Mouse (Mus musculus): ENCODE data around the gene Hapln4. TPM values are rescaled to one million over a fixed set of nuclear protein-coding genes. Genes with fewer than 3 reads are reported as not detected.

The Hapln4 gene
- polyA plus RNA-seq, 1 experiment from 2014 or later: 0.28 TPM

- no peak for DNase-seq (ENCODE audit: low spot score)
Measured at GRCm38 (mm10) chr8:70111192-70111795, 28.0 kb downstream of the Hapln4 start.

GRCm38 (mm10) chr8:70112401-70113016 is 29.3 kb downstream of the Hapln4 start:
- no peak overlapping the region for H3K4me2 ChIP-seq (ENCODE audit: low read length)
- 12% methylated on average over 43 of the region's 43 CpGs for WGBS
- H3K4me3 ChIP-seq (ENCODE audit: low read depth, low read length): no peak overlapping the region
- DNase-seq (ENCODE audit: low spot score) (peak; percentile 53), ATAC-seq (peak; percentile 44; the same call in 1 of the 2 replicates)
- 0 out of 2 replicates have a peak, but pooled peaks cover 8% of the 10 kb centered on the region for H3K27me3 ChIP-seq (replicated peaks; ENCODE audit: control insufficient read depth, insufficient read depth, low read length)
- no peaks in the 10 kb centered on the region for H3K9me3 ChIP-seq (replicated peaks; ENCODE audit: control insufficient read depth, low read length)
- no peak overlapping the region for H3K27ac ChIP-seq (ENCODE audit: low read depth, low read length)
- H3K9ac ChIP-seq (ENCODE audit: low read length): peak overlapping the region; percentile 13; the same call in 1 of the 2 replicates
- peaks cover 10% of the 10 kb centered on the region for H3K4me1 ChIP-seq (ENCODE audit: control insufficient read depth, insufficient read depth, low read length)
- peaks cover 93% of the 10 kb centered on the region for H3K36me3 ChIP-seq (ENCODE audit: control insufficient read depth, insufficient read depth, low read length)

More at GRCm38 (mm10) chr8:70111192-70111795, 28.0 kb downstream of the Hapln4 start:
- Histone ChIP-seq H3K9me3 (replicated peaks; ENCODE audit: control insufficient read depth, low read length) (no peaks in the 10 kb centered on the region), H3K4me2 (ENCODE audit: low read length) (no peak overlapping the region), H3K9ac (ENCODE audit: low read length) (no peak overlapping the region), H3K4me3 (ENCODE audit: low read depth, low read length) (no peak overlapping the region), H3K4me1 (ENCODE audit: control insufficient read depth, insufficient read depth, low read length) (peaks cover 3% of the 10 kb centered on the region; the same call in 1 of the 2 replicates), H3K27ac (ENCODE audit: low read depth, low read length) (no peak overlapping the region), H3K27me3 (replicated peaks; ENCODE audit: control insufficient read depth, insufficient read depth, low read length) (0 out of 2 replicates have a peak, but pooled peaks cover 8% of the 10 kb centered on the region), H3K36me3 (ENCODE audit: control insufficient read depth, insufficient read depth, low read length) (peaks cover 100% of the 10 kb centered on the region)
- WGBS: 67% methylated on average over 23 of the region's 23 CpGs
- ATAC-seq: no peak

DNA sequence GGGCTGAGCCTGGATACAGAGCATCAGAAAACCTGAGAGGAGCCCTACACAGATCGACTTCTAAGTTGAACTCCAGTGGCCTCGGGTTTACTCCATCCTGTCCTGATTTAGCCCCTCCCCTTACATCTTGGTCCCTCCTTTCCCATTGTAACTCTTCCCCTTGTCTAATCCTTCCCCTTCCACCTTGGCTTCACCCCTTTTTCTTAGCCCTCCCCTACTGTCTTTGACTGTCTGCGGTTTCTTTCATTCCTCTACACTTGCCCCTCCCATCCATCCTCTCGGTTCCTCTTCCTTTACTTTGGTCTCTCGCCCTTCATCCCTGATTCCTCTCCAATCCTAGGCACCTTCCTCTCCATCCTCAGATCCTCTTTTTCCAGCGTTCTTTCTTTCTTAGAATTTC is 31.2 kb downstream of the Hapln4 start:
- Histone ChIP-seq H3K9ac (ENCODE audit: low read length) (no peak overlapping the region), H3K4me3 (ENCODE audit: low read depth, low read length) (no peak overlapping the region), H3K9me3 (replicated peaks; ENCODE audit: control insufficient read depth, low read length) (no peaks in the 10 kb centered on the region), H3K27ac (ENCODE audit: low read depth, low read length) (no peak overlapping the region), H3K36me3 (ENCODE audit: control insufficient read depth, insufficient read depth, low read length) (peaks cover 73% of the 10 kb centered on the region), H3K4me2 (ENCODE audit: low read length) (no peak overlapping the region), H3K27me3 (replicated peaks; ENCODE audit: control insufficient read depth, insufficient read depth, low read length) (0 out of 2 replicates have a peak, but pooled peaks cover 8% of the 10 kb centered on the region), H3K4me1 (ENCODE audit: control insufficient read depth, insufficient read depth, low read length) (peaks cover 21% of the 10 kb centered on the region)
- no peak for DNase-seq (ENCODE audit: low spot score)
- WGBS: 24% methylated on average over 6 of the region's 6 CpGs
- ATAC-seq: no peak

GRCm38 (mm10) chr8:70114892-70115291 is 31.6 kb downstream of the Hapln4 start:
- peaks cover 21% of the 10 kb centered on the region for H3K4me1 ChIP-seq (ENCODE audit: control insufficient read depth, insufficient read depth, low read length)
- 0 out of 2 replicates have a peak, but pooled peaks cover 8% of the 10 kb centered on the region for H3K27me3 ChIP-seq (replicated peaks; ENCODE audit: control insufficient read depth, insufficient read depth, low read length)
- H3K4me3 ChIP-seq (ENCODE audit: low read depth, low read length): no peak overlapping the region
- DNase-seq (ENCODE audit: low spot score) (no peak), ATAC-seq (no peak)
- H3K9me3 ChIP-seq (replicated peaks; ENCODE audit: control insufficient read depth, low read length): no peaks in the 10 kb centered on the region
- WGBS: 73% methylated on average over 13 of the region's 13 CpGs
- H3K4me2 ChIP-seq (ENCODE audit: low read length): no peak overlapping the region
- H3K36me3 ChIP-seq (ENCODE audit: control insufficient read depth, insufficient read depth, low read length): peaks cover 69% of the 10 kb centered on the region
- 0 out of 2 replicates have a peak overlapping the region, but pooled peaks have one; percentile 1 for H3K9ac ChIP-seq (ENCODE audit: low read length)
- no peak overlapping the region for H3K27ac ChIP-seq (ENCODE audit: low read depth, low read length)

DNA sequence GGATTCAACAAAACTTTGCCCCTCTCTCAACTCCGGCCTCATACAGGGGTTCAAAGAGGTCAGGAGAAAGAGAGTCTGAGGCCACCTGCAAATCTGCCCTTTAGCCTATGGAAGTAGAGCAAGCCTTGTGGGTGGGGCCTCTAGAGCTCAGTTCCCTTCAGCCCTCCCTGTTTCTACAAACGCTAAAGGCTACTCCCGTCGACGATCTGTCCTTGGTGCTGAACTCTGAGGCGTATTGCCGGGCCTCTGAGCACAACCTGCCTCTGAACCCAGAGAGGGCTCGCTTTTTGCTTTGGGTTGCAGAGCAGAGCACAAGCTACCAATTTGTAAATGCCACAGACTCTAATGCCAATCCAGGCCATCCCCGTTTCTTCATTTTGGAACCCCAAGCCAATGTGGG is 34.4 kb downstream of the Hapln4 start:
- WGBS: 10% methylated on average over 9 of the region's 9 CpGs
- peaks cover 42% of the 10 kb centered on the region for H3K36me3 ChIP-seq (ENCODE audit: control insufficient read depth, insufficient read depth, low read length)
- peak overlapping the region; percentile 83 for H3K9ac ChIP-seq (ENCODE audit: low read length)
- H3K27me3 ChIP-seq (replicated peaks; ENCODE audit: control insufficient read depth, insufficient read depth, low read length): 0 out of 2 replicates have a peak, but pooled peaks cover 5% of the 10 kb centered on the region
- peaks cover 19% of the 10 kb centered on the region for H3K4me1 ChIP-seq (ENCODE audit: control insufficient read depth, insufficient read depth, low read length)
- H3K4me2 ChIP-seq (ENCODE audit: low read length): peak overlapping the region; percentile 96
- H3K4me3 ChIP-seq (ENCODE audit: low read depth, low read length): peak overlapping the region; percentile 72; the same call in 1 of the 2 replicates
- no peak overlapping the region for H3K27ac ChIP-seq (ENCODE audit: low read depth, low read length)
- DNase-seq (ENCODE audit: low spot score) (no peak), ATAC-seq (no peak)
- H3K9me3 ChIP-seq (replicated peaks; ENCODE audit: control insufficient read depth, low read length): no peaks in the 10 kb centered on the region

DNA sequence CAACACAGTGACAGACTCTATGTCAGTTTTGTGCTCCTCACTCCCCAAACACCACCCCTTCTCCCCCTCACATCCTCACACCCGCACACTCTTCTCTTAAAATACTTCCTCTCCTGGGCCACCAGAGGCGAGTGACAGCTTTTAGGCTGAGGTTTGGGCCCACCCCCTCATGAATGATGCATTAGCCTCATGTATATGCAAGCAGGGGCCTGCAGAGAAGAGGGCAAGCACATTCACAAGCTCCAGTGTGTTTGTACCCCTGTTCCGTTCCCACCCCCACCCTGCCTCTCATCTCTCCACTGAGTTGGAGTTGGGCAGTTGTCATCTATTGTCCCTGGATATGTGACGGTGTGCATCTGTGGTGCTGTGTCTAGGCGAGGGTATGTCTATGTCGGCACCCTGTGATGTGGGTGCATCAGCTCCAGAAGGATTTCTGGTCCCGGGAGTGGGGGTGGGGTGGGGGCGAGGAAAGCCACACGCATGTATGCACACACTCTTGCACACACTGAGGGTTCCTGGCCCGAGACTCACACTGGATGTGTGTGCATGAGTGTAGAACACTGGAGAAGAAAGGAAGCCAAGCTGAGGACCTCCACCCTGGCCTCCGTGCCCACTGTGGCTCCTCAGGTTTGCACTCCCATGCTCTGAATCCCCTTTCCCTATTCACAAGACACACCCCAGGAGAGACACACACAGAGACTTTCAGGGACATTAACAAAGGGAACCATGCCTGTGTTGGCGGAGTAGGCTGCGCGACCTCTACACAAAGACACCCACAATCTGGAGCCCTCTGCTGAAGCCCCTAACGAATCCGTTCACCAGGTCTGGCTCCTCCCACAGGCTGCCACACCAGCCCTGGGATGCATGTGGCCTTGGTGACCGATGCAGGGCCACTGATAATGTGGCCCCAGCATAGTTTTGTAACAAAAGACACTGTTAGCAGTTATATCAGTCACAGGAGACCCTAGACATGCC is 35.8 kb downstream of the Hapln4 start:
- 0 out of 2 replicates have a peak, but pooled peaks cover 3% of the 10 kb centered on the region for H3K27me3 ChIP-seq (replicated peaks; ENCODE audit: control insufficient read depth, insufficient read depth, low read length)

GRCm38 (mm10) chr8:70120667-70121066 is 37.4 kb downstream of the Hapln4 start, which contains the start of gene Ncan:
TSS of gene Ncan (minus strand) at chr8:70120873.
- H3K27ac ChIP-seq (ENCODE audit: low read depth, low read length): peak within 1 kb of the TSS; percentile 96
- peak within 1 kb of the TSS; percentile 96 for H3K4me2 ChIP-seq (ENCODE audit: low read length)
- peak; percentile 69 for ATAC-seq
- H3K9ac ChIP-seq (ENCODE audit: low read length): peak within 1 kb of the TSS; percentile 83
- DNase-seq (ENCODE audit: low spot score): peak; percentile 96
- H3K9me3 ChIP-seq (replicated peaks; ENCODE audit: control insufficient read depth, low read length): no peaks in the 10 kb centered on the region
- peaks cover 11% of the 10 kb centered on the region; the same call in 1 of the 2 replicates for H3K36me3 ChIP-seq (ENCODE audit: control insufficient read depth, insufficient read depth, low read length)
- peaks cover 18% of the 10 kb centered on the region for H3K4me1 ChIP-seq (ENCODE audit: control insufficient read depth, insufficient read depth, low read length)
- under 1% methylated on average over 19 of the region's 19 CpGs for WGBS
- H3K27me3 ChIP-seq (replicated peaks; ENCODE audit: control insufficient read depth, insufficient read depth, low read length): no peaks in the 10 kb centered on the region
- peak within 1 kb of the TSS; percentile 72 for H3K4me3 ChIP-seq (ENCODE audit: low read depth, low read length)

More for the DNA sequence above, 35.8 kb downstream of the Hapln4 start:
- DNase-seq (ENCODE audit: low spot score): peak; percentile 95
- ATAC-seq: peak; percentile 91
- H3K9ac ChIP-seq (ENCODE audit: low read length): peak overlapping the region; percentile 83
- 1% methylated on average over 17 of the region's 17 CpGs for WGBS
- no peaks in the 10 kb centered on the region for H3K9me3 ChIP-seq (replicated peaks; ENCODE audit: control insufficient read depth, low read length)
- H3K4me2 ChIP-seq (ENCODE audit: low read length): peak overlapping the region; percentile 96
- peak overlapping the region; percentile 72 for H3K4me3 ChIP-seq (ENCODE audit: low read depth, low read length)
- H3K27ac ChIP-seq (ENCODE audit: low read depth, low read length): peak overlapping the region; percentile 96
- H3K4me1 ChIP-seq (ENCODE audit: control insufficient read depth, insufficient read depth, low read length): peaks cover 18% of the 10 kb centered on the region
- H3K36me3 ChIP-seq (ENCODE audit: control insufficient read depth, insufficient read depth, low read length): peaks cover 28% of the 10 kb centered on the region

DNA sequence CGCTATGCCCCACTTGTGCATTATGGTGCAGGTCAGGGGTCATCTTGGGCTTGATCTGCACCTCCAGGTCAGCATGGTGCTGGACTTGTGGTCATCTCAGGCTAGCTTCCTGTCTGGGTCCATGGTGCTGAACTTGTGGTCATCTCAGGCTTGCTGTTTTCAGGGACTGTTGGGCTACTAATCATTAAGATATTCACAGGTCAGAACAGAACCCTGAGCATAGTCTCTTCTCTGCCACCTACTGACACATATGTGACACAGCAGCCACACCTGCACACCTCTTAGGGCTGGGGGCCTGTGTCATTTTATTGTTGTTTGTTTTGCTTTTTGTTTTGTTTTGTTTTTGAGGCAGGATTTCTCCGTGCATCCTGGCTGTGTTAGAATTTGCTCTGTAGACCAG is 39.6 kb downstream of the Hapln4 start:
- DNase-seq (ENCODE audit: low spot score): peak; percentile 24
- H3K9ac ChIP-seq (ENCODE audit: low read length): no peak overlapping the region
- no peak for ATAC-seq
- H3K36me3 ChIP-seq (ENCODE audit: control insufficient read depth, insufficient read depth, low read length): no peaks in the 10 kb centered on the region
- H3K9me3 ChIP-seq (replicated peaks; ENCODE audit: control insufficient read depth, low read length): no peaks in the 10 kb centered on the region
- no peak overlapping the region for H3K4me3 ChIP-seq (ENCODE audit: low read depth, low read length)
- no peaks in the 10 kb centered on the region for H3K27me3 ChIP-seq (replicated peaks; ENCODE audit: control insufficient read depth, insufficient read depth, low read length)
- H3K4me1 ChIP-seq (ENCODE audit: control insufficient read depth, insufficient read depth, low read length): peaks cover 7% of the 10 kb centered on the region
- no peak overlapping the region for H3K4me2 ChIP-seq (ENCODE audit: low read length)
- 59% methylated on average over 2 of the region's 2 CpGs for WGBS
- no peak overlapping the region for H3K27ac ChIP-seq (ENCODE audit: low read depth, low read length)
